Mouse (Mus musculus): ENCODE data around the gene Etnk2. TPM values are rescaled to one million over a fixed set of nuclear protein-coding genes. Genes with fewer than 3 reads are reported as not detected.

Gene Etnk2
- polyA plus RNA-seq, 1 experiment: 3.3 TPM

GRCm38 (mm10) chr1:133323333-133323732 lies 40.0 kb upstream of the Etnk2 start:
- Histone ChIP-seq H3K9me3 (replicated peaks; ENCODE audit: control insufficient read depth, insufficient read depth, low read length, poor library complexity, severe bottlenecking) (no peaks in the 10 kb centered on the region), H3K27ac (ENCODE audit: insufficient read depth, low read length) (no peak overlapping the region), H3K4me3 (ENCODE audit: low read depth, low read length) (no peak overlapping the region), H3K36me3 (ENCODE audit: control insufficient read depth, insufficient read depth, low read length, poor library complexity, severe bottlenecking) (no peaks in the 10 kb centered on the region), H3K27me3 (ENCODE audit: control insufficient read depth, insufficient read depth, low read length, poor library complexity, severe bottlenecking) (no peaks in the 10 kb centered on the region), H3K9ac (ENCODE audit: low read depth, poor library complexity, severe bottlenecking) (no peak overlapping the region), H3K4me1 (ENCODE audit: control insufficient read depth, insufficient read depth, low read length) (no peaks in the 10 kb centered on the region)
- TF ChIP-seq POLR2A (IDR thresholded peaks at IDR 0.05; ENCODE audit: insufficient read depth, low read length) (no peak), CTCF (IDR thresholded peaks at IDR 0.05; ENCODE audit: low read depth, low read length) (no peak), EP300 (IDR thresholded peaks at IDR 0.05; ENCODE audit: insufficient read depth, low read depth, low read length) (no peak)

DNA sequence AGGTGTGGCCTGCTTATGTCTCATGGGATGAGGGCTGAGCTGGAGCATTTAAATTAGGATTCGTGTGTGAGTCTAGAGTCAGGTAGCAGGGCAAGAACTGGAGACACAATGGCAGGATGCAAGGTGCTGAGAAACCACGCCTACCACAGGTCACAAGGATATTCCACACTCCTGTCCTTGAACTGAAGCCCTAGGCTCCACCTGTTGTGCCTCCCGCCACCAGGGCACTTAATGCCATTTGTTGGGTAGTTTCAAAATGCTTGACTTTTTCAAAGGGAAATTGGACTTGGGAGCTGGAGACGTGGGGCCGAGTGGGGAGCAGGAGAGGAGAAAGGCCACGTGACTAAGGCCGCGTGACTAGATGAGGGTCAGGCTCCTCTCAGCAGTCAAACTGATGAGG lies 37.4 kb upstream of the Etnk2 start:
- TF ChIP-seq CTCF (IDR thresholded peaks at IDR 0.05; ENCODE audit: low read depth, low read length) (no peak), EP300 (IDR thresholded peaks at IDR 0.05; ENCODE audit: insufficient read depth, low read depth, low read length) (0 out of 2 replicates have a peak, but pooled peaks have one; percentile 6), POLR2A (IDR thresholded peaks at IDR 0.05; ENCODE audit: insufficient read depth, low read length) (no peak)
- Histone ChIP-seq H3K27me3 (ENCODE audit: control insufficient read depth, insufficient read depth, low read length, poor library complexity, severe bottlenecking) (no peaks in the 10 kb centered on the region), H3K36me3 (ENCODE audit: control insufficient read depth, insufficient read depth, low read length, poor library complexity, severe bottlenecking) (no peaks in the 10 kb centered on the region), H3K9me3 (replicated peaks; ENCODE audit: control insufficient read depth, insufficient read depth, low read length, poor library complexity, severe bottlenecking) (no peaks in the 10 kb centered on the region), H3K4me1 (ENCODE audit: control insufficient read depth, insufficient read depth, low read length) (no peaks in the 10 kb centered on the region), H3K4me3 (ENCODE audit: low read depth, low read length) (no peak overlapping the region), H3K9ac (ENCODE audit: low read depth, poor library complexity, severe bottlenecking) (no peak overlapping the region), H3K27ac (ENCODE audit: insufficient read depth, low read length) (no peak overlapping the region)

DNA sequence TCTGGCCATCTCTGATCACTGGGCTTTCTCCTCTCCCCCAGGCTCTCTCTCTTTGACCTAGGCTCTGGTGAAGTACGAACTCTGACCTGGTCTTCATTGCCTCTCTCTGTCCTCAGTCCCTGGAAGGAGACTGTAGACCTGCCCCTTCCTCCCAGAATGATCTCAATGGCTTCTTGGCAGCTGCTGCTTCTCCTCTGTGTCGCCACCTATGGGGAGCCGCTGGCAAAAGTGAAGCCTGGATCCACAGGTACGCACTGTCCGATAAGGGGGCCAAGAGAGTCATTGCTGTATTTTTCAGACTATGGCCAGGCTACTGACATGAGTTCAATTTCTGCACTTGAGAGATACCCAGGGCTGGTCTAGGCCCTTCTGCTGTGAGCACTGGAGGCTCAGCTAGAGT lies 36.3 kb upstream of the Etnk2 start:
- H3K27me3 ChIP-seq (ENCODE audit: control insufficient read depth, insufficient read depth, low read length, poor library complexity, severe bottlenecking): no peaks in the 10 kb centered on the region
- H3K27ac ChIP-seq (ENCODE audit: insufficient read depth, low read length): no peak overlapping the region
- H3K9ac ChIP-seq (ENCODE audit: low read depth, poor library complexity, severe bottlenecking): no peak overlapping the region
- H3K4me1 ChIP-seq (ENCODE audit: control insufficient read depth, insufficient read depth, low read length): no peaks in the 10 kb centered on the region
- H3K9me3 ChIP-seq (replicated peaks; ENCODE audit: control insufficient read depth, insufficient read depth, low read length, poor library complexity, severe bottlenecking): no peaks in the 10 kb centered on the region
- no peaks in the 10 kb centered on the region for H3K36me3 ChIP-seq (ENCODE audit: control insufficient read depth, insufficient read depth, low read length, poor library complexity, severe bottlenecking)
- TF ChIP-seq CTCF (IDR thresholded peaks at IDR 0.05; ENCODE audit: low read depth, low read length) (peak; percentile 61), EP300 (IDR thresholded peaks at IDR 0.05; ENCODE audit: insufficient read depth, low read depth, low read length) (no peak)
- H3K4me3 ChIP-seq (ENCODE audit: low read depth, low read length): no peak overlapping the region

DNA sequence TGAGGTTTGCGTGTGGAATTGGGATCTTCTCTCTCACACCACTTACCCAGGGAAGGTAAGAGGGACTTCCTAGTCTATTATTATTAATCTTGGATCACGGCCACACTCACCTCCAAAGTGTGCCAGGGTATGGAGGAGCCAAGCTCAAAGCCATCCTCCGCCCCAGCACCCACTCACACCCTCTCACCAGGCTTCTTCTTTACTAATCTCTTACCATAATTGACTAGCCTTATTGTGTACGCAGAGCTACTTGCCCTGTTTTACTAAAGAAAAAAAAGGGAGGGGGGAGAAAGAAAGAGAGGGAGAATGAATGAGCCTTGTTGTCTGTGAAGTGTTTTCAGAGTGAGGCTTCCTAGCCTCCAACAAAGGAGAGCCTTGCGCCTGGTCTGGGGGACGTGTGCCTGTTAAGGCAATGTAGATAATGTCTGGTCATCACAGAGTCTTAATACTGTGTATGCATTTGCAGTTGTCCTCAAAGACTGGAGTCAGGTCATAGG lies 35.0 kb upstream of the Etnk2 start:
- no peaks in the 10 kb centered on the region for H3K27me3 ChIP-seq (ENCODE audit: control insufficient read depth, insufficient read depth, low read length, poor library complexity, severe bottlenecking)
- H3K36me3 ChIP-seq (ENCODE audit: control insufficient read depth, insufficient read depth, low read length, poor library complexity, severe bottlenecking): no peaks in the 10 kb centered on the region
- TF ChIP-seq CTCF (IDR thresholded peaks at IDR 0.05; ENCODE audit: low read depth, low read length) (no peak), EP300 (IDR thresholded peaks at IDR 0.05; ENCODE audit: insufficient read depth, low read depth, low read length) (no peak), POLR2A (IDR thresholded peaks at IDR 0.05; ENCODE audit: insufficient read depth, low read length) (no peak)
- H3K9me3 ChIP-seq (replicated peaks; ENCODE audit: control insufficient read depth, insufficient read depth, low read length, poor library complexity, severe bottlenecking): no peaks in the 10 kb centered on the region
- no peak overlapping the region for H3K9ac ChIP-seq (ENCODE audit: low read depth, poor library complexity, severe bottlenecking)
- H3K27ac ChIP-seq (ENCODE audit: insufficient read depth, low read length): no peak overlapping the region
- H3K4me3 ChIP-seq (ENCODE audit: low read depth, low read length): no peak overlapping the region
- H3K4me1 ChIP-seq (ENCODE audit: control insufficient read depth, insufficient read depth, low read length): no peaks in the 10 kb centered on the region

- no peaks in the 10 kb centered on the region for H3K4me1 ChIP-seq (ENCODE audit: control insufficient read depth, insufficient read depth, low read length)
- no peaks in the 10 kb centered on the region for H3K9me3 ChIP-seq (replicated peaks; ENCODE audit: control insufficient read depth, insufficient read depth, low read length, poor library complexity, severe bottlenecking)
- H3K36me3 ChIP-seq (ENCODE audit: control insufficient read depth, insufficient read depth, low read length, poor library complexity, severe bottlenecking): no peaks in the 10 kb centered on the region
- H3K4me3 ChIP-seq (ENCODE audit: low read depth, low read length): peak overlapping the region; percentile 63
- H3K27ac ChIP-seq (ENCODE audit: insufficient read depth, low read length): no peak overlapping the region
- peak overlapping the region; percentile 30 for H3K9ac ChIP-seq (ENCODE audit: low read depth, poor library complexity, severe bottlenecking)
- TF ChIP-seq EP300 (IDR thresholded peaks at IDR 0.05; ENCODE audit: insufficient read depth, low read depth, low read length): no peak
- H3K27me3 ChIP-seq (ENCODE audit: control insufficient read depth, insufficient read depth, low read length, poor library complexity, severe bottlenecking): no peaks in the 10 kb centered on the region
These were observed 34.3 kb upstream of the Etnk2 start for GRCm38 (mm10) chr1:133328896-133329637.

- Histone ChIP-seq H3K27ac (ENCODE audit: insufficient read depth, low read length) (no peak overlapping the region), H3K4me3 (ENCODE audit: low read depth, low read length) (peak overlapping the region; percentile 63), H3K4me1 (ENCODE audit: control insufficient read depth, insufficient read depth, low read length) (no peaks in the 10 kb centered on the region), H3K9me3 (replicated peaks; ENCODE audit: control insufficient read depth, insufficient read depth, low read length, poor library complexity, severe bottlenecking) (no peaks in the 10 kb centered on the region), H3K27me3 (ENCODE audit: control insufficient read depth, insufficient read depth, low read length, poor library complexity, severe bottlenecking) (no peaks in the 10 kb centered on the region), H3K9ac (ENCODE audit: low read depth, poor library complexity, severe bottlenecking) (peak overlapping the region; percentile 30), H3K36me3 (ENCODE audit: control insufficient read depth, insufficient read depth, low read length, poor library complexity, severe bottlenecking) (no peaks in the 10 kb centered on the region)
- TF ChIP-seq POLR2A (IDR thresholded peaks at IDR 0.05; ENCODE audit: insufficient read depth, low read length) (no peak), EP300 (IDR thresholded peaks at IDR 0.05; ENCODE audit: insufficient read depth, low read depth, low read length) (no peak), CTCF (IDR thresholded peaks at IDR 0.05; ENCODE audit: low read depth, low read length) (no peak)
These were observed 33.8 kb upstream of the Etnk2 start for GRCm38 (mm10) chr1:133329638-133329964.
